Mouse (Mus musculus): Measurements from ENCODE around the gene Sf3a2. TPM values are rescaled to one million over a fixed set of nuclear protein-coding genes. Genes with fewer than 3 reads are reported as not detected.

Sf3a2 gene
- 94.6 and 119 TPM in 2 replicates for polyA plus RNA-seq (2012; rRNA removed)

DNA sequence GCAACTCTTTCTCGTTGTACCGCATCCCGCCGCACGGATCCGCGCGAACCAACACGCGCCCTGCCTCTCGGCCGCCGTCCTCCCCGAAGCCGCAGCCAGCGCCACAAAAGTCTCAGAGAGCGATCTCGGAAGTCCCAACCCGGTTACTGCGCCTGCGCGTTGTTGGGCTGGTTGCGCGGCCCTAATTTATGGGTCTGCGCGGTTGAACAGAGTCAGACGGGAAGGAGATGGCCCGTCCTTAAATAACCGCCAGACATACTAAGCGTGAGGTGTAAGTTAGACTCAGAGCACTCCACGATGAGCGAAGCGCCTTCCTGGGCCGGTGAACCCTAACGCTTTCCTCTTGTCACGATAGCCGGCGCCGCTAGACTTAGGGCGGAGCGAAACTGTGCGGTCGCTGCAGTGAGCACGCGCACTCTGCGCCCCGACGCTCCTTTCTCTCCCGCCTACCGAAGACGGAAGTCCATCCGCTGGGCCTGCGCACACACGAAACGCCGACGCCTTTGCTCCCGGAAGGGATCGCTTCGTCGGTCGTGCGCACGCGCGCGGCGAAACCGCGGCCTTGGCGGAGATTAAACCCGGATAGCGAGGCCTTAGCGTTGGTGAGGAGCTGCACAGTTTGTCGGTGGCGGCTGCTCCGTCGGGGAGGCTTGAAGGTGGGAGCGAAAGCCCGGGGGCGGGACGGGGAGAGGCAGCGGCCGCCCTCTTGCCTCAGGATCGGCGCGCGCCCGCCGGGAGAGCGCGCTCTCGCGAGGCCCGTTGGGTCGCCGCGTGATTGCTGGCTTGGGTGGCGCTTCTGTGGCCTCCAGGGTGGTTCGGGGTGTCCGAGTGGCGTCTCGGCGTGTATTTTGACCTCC is at the start of gene Sf3a2, which contains the start of gene Plekhj1:
Sf3a2 (plus strand) TSS at position 49 of the 857 bp plus-strand sequence.
Plekhj1 (minus strand) TSS at position 477 of the 857 bp plus-strand sequence.
- Histone ChIP-seq H3K4me3 (ENCODE audit: control insufficient read depth, insufficient read depth, low read length) (peak within 1 kb of the TSS; percentile 60), H3K27me3 (ENCODE audit: control insufficient read depth, insufficient read depth, low read length) (no peaks in the 10 kb centered on the region), H3K36me3 (ENCODE audit: control insufficient read depth, insufficient read depth, low read length) (peaks cover 17% of the 10 kb centered on the region), H3K4me1 (replicated peaks; ENCODE audit: control insufficient read depth, insufficient read depth, low read length) (peaks cover 23% of the 10 kb centered on the region), H3K27ac (ENCODE audit: control insufficient read depth, insufficient read depth, low read length) (peak within 1 kb of the TSS; percentile 76)
- WGBS, result under 1% methylated on average over 104 of the region's 104 CpGs
- TF ChIP-seq CTCF (IDR thresholded peaks at IDR 0.05; ENCODE audit: borderline replicate concordance, control insufficient read depth, extremely low read depth, insufficient read depth, low read length, poor library complexity) (peak; percentile 67; the same call in 1 of the 2 replicates), POLR2A (IDR thresholded peaks at IDR 0.05; ENCODE audit: control insufficient read depth, extremely low read depth, insufficient read depth, low read length, poor library complexity) (peak; percentile 80)
- peak; percentile 97 for DNase-seq

DNA sequence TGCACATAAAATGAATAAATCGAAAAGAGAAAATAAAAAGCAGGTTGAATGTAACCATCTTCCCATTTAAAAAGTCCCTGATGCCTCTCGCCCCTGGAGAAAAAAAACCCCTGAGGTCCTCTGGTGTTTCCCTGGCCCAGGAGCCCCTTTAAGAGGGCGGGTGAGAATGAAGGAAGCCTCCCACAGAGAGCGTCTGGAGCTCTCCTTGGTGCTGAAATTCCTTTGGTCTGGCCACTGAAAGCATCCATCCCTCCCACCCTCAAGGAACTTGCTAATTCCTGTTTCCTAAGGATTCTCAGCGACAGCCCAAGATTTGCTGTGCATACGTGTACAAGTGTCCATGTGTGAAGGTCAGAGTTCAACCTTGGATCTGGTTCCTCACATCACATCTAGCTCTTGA is 49.4 kb upstream of the Sf3a2 start:
- WGBS, result 18% methylated on average over 6 of the region's 6 CpGs
- Histone ChIP-seq H3K4me1 (replicated peaks; ENCODE audit: control insufficient read depth, insufficient read depth, low read length) (peaks cover 15% of the 10 kb centered on the region), H3K27me3 (ENCODE audit: control insufficient read depth, insufficient read depth, low read length) (no peaks in the 10 kb centered on the region), H3K36me3 (ENCODE audit: control insufficient read depth, insufficient read depth, low read length) (no peaks in the 10 kb centered on the region), H3K27ac (ENCODE audit: control insufficient read depth, insufficient read depth, low read length) (no peak overlapping the region), H3K4me3 (ENCODE audit: control insufficient read depth, insufficient read depth, low read length) (no peak overlapping the region)
- peak; percentile 50 for DNase-seq
- TF ChIP-seq POLR2A (IDR thresholded peaks at IDR 0.05; ENCODE audit: control insufficient read depth, extremely low read depth, insufficient read depth, low read length, poor library complexity) (no peak), CTCF (IDR thresholded peaks at IDR 0.05; ENCODE audit: borderline replicate concordance, control insufficient read depth, extremely low read depth, insufficient read depth, low read length, poor library complexity) (no peak)

DNA sequence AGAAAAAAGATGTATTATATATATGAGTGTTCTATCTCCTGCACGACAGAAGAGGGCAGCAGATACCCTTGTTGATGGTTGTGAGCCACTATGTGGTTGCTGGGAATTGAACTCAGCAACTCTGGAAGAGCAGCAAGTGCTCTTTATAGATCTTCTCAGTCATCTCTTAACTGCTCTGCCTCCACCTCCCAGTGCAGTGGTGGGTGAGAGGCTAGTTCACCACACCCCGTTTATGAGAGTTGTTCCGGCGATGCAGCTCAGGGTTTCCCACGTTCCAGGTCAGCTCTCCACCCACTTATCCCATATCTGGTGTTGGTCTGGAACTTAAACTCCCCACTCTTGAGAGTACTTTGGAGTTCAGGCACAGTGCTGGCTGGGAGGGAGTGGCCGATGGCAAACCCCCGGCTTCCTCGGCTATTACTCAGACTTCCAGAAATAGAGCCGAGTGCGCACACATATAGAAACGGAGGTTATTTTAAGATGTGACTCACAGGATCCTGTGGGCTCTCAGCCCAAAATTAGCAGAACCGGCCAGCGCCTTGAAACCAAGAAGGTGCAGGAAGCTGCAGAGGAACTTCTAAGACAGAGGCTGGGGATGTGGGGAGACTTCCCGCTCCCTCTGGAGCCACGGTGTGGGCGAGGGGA is 46.7 kb upstream of the Sf3a2 start:
- no peaks in the 10 kb centered on the region for H3K36me3 ChIP-seq (ENCODE audit: control insufficient read depth, insufficient read depth, low read length)
- DNase-seq, result peak; percentile 28
- no peak overlapping the region for H3K4me3 ChIP-seq (ENCODE audit: control insufficient read depth, insufficient read depth, low read length)
- no peaks in the 10 kb centered on the region for H3K27me3 ChIP-seq (ENCODE audit: control insufficient read depth, insufficient read depth, low read length)
- WGBS, result 1% methylated on average over 16 of the region's 16 CpGs
- H3K27ac ChIP-seq (ENCODE audit: control insufficient read depth, insufficient read depth, low read length), result no peak overlapping the region
- peaks cover 21% of the 10 kb centered on the region for H3K4me1 ChIP-seq (replicated peaks; ENCODE audit: control insufficient read depth, insufficient read depth, low read length)
- TF ChIP-seq CTCF (IDR thresholded peaks at IDR 0.05; ENCODE audit: borderline replicate concordance, control insufficient read depth, extremely low read depth, insufficient read depth, low read length, poor library complexity) (no peak), POLR2A (IDR thresholded peaks at IDR 0.05; ENCODE audit: control insufficient read depth, extremely low read depth, insufficient read depth, low read length, poor library complexity) (no peak)

DNA sequence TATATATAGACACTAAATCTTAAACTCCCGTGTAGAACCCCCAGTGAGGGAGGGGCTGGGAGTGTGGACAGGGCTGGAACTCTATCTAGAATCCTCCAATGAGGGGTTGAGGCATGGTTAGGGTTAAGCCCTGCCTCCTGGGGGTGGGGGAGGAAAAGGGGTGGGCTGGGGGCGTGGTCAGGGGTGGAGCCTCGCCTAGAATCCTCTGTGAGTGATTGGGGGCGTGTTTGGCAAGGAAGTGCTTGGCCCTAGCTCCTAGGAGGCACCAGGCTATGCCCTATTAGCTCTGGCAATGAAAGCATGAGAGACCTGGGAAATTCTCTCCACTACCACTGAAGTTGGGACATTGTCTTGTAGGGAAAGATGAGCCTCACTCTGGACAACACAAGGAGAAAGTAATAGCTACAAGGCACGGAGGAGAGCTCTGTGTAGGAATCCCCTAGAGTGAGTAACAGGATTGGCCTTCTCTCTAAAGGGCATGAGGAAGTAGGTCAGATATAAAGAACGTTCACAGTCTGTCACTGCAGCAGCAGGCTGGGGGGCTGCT is 45.8 kb upstream of the Sf3a2 start:
- 5% methylated on average over 6 of the region's 6 CpGs for WGBS
- Histone ChIP-seq H3K27ac (ENCODE audit: control insufficient read depth, insufficient read depth, low read length) (no peak overlapping the region), H3K36me3 (ENCODE audit: control insufficient read depth, insufficient read depth, low read length) (no peaks in the 10 kb centered on the region), H3K4me3 (ENCODE audit: control insufficient read depth, insufficient read depth, low read length) (no peak overlapping the region), H3K4me1 (replicated peaks; ENCODE audit: control insufficient read depth, insufficient read depth, low read length) (peaks cover 29% of the 10 kb centered on the region), H3K27me3 (ENCODE audit: control insufficient read depth, insufficient read depth, low read length) (no peaks in the 10 kb centered on the region)
- TF ChIP-seq CTCF (IDR thresholded peaks at IDR 0.05; ENCODE audit: borderline replicate concordance, control insufficient read depth, extremely low read depth, insufficient read depth, low read length, poor library complexity) (no peak), POLR2A (IDR thresholded peaks at IDR 0.05; ENCODE audit: control insufficient read depth, extremely low read depth, insufficient read depth, low read length, poor library complexity) (no peak)
- DNase-seq, result peak; percentile 59

DNA sequence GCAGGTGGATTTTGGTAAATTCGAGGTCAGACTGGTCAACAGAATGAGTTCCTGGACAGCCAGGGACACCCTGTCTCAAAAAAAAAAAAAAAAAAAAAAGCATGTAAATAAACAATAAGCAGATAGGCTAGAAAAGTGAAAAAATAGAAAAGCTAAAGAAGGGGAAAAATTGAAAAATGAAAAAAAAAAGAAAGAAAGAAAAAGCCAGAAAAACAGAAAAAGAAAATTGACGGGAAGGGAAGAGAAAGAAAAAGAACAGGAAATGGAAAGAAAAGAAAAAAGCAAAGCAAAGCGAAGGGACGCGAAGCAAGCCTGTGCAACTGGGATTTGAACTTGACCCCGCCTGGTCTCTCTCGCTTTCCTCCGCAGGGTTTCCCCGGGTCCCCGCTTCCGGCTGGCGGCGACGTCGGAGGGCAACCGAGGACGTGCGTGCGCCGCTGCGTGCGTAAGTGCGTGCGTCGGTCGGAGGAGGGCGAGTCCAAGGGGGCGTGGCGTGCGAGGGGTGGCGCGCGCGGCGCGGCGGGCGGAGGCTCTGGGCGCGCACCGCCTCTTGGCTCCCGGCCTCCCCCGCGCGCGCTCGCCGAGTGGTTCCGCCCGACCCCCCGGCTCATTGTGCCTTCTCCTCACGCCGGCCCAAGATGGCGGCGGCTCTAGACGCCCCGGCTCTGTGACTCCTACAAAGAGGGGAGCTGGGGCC is 43.3 kb upstream of the Sf3a2 start, which contains the start of gene Dot1l:
Dot1l (plus strand) TSS at position 613 of the 697 bp plus-strand sequence.
- WGBS, result 1% methylated on average over 57 of the region's 57 CpGs
- no peaks in the 10 kb centered on the region for H3K36me3 ChIP-seq (ENCODE audit: control insufficient read depth, insufficient read depth, low read length)
- H3K27me3 ChIP-seq (ENCODE audit: control insufficient read depth, insufficient read depth, low read length), result no peaks in the 10 kb centered on the region
- H3K27ac ChIP-seq (ENCODE audit: control insufficient read depth, insufficient read depth, low read length), result no peak within 1 kb of the TSS
- TF ChIP-seq POLR2A (IDR thresholded peaks at IDR 0.05; ENCODE audit: control insufficient read depth, extremely low read depth, insufficient read depth, low read length, poor library complexity), result peak; percentile 48; the same call in 1 of the 2 replicates
- peak; percentile 68; the same call in 1 of the 2 replicates for TF ChIP-seq CTCF (IDR thresholded peaks at IDR 0.05; ENCODE audit: borderline replicate concordance, control insufficient read depth, extremely low read depth, insufficient read depth, low read length, poor library complexity)
- H3K4me3 ChIP-seq (ENCODE audit: control insufficient read depth, insufficient read depth, low read length), result peak within 1 kb of the TSS; percentile 78
- peak; percentile 99 for DNase-seq
- H3K4me1 ChIP-seq (replicated peaks; ENCODE audit: control insufficient read depth, insufficient read depth, low read length), result peaks cover 39% of the 10 kb centered on the region

Data from thymus, adult 2 months (tissue).